Mouse (Mus musculus) thymus, adult 18-20 months (tissue): ENCODE measurements around the gene Rbm45.

Experiments used
- DNase-seq, 2 experiments: peaks; one replicate each; pipeline ENCODE4 v3.0.0; 2022; ENCODE audit warnings: mixed read lengths in 2 of 2

Rbm45 gene

GRCm38 (mm10) chr2:76400178-76400577, 30.4 kb downstream of the Rbm45 start:
- no peak for DNase-seq

- DNase-seq: no peak
These were observed 35.9 kb downstream of the Rbm45 start for GRCm38 (mm10) chr2:76405596-76406150.

GRCm38 (mm10) chr2:76406151-76406936, 36.6 kb downstream of the Rbm45 start, which contains the start of gene Osbpl6:
Gene Osbpl6, plus strand, starts transcription at chr2:76406508.
- DNase-seq: peak; percentile 4 to 6

DNA sequence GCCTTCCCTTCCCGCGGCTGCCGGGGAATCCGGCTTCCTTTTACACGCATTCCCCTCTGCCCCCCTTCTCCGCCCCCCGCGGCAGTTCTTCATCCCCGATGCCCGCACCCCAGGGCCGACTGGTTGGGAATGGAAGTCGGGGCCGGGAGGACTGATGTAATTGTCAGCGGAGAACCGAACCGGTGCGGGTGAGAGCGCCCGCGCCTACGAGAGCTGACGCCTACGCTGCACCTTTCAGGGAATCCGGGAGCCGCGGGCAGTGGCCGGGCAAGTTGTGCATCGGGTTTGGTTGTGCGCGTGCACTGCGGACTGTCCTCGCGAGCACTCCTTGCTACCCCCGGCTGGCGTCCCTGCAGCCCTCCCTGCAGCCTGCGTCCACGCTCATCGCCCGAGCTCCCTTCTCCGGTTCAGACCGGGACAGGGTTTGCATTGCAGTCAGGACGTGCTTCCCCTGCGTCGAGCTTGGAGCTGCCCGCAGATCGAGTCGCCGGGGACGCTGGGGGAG, 37.2 kb downstream of the Rbm45 start:
- DNase-seq: peak in 1 of 2 experiments; percentile 5

GRCm38 (mm10) chr2:76409526-76409925, 39.7 kb downstream of the Rbm45 start:
- DNase-seq: no peak

DNA sequence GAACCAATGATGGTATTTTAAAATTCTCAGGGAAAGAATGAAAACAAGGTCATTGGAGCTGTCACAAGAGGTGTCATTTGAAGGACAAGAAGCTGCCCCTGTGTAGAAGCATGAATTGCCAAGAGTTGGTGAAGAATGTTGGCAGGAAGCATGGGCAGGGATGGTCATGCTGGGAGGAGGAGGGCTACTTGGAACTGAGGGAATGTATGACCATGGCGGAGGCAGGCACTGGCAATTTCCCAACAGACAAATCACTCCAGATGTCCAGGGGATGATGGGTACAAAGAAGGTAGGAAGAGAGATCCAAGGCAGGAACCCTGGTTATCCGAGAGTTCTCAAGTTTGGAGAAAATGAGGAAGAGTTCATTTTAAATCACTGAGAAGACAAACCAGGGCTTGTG, 40.2 kb downstream of the Rbm45 start:
- no peak for DNase-seq

GRCm38 (mm10) chr2:76412924-76413323, 43.1 kb downstream of the Rbm45 start:
- no peak for DNase-seq

GRCm38 (mm10) chr2:76417446-76418141, 47.8 kb downstream of the Rbm45 start:
- DNase-seq: no peak

GRCm38 (mm10) chr2:76418142-76418518, 48.3 kb downstream of the Rbm45 start:
- DNase-seq: no peak

- no peak for DNase-seq
These were observed 51.7 kb downstream of the Rbm45 start for GRCm38 (mm10) chr2:76421411-76421924.

- DNase-seq: no peak
These were observed 57.0 kb downstream of the Rbm45 start for GRCm38 (mm10) chr2:76426816-76427215.

GRCm38 (mm10) chr2:76429318-76429717, 59.5 kb downstream of the Rbm45 start:
- no peak for DNase-seq

GRCm38 (mm10) chr2:76429855-76430254, 60.1 kb downstream of the Rbm45 start:
- DNase-seq: no peak

GRCm38 (mm10) chr2:76430539-76430938, 60.8 kb downstream of the Rbm45 start:
- no peak for DNase-seq
